ENCODE assay signal across 25 mouse cellular contexts in the genomic region with DNA sequence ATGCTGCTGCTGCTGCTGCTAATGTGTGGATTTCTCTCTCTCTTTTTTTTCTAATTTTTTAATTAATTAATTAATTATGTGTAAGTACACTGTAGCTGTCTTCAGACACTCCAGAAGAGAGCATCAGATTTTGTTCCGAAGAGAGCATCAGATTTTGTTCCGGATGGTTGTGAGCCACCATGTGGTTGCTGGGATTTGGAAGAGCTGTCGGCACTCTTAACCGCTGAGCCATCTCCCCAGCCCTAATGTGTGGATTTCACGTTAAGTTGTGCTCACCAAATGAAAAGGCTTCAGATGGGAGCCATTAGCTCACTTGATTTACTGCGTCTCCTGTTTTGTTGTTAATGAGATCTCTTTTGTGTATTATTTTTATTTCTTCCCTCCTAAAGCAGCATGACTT. TPM values are rescaled to one million over a fixed set of nuclear protein-coding genes. Genes with fewer than 3 reads are reported as not detected.
DNase-seq lines count a peak whose midpoint lies in the region; ATAC-seq and TF ChIP-seq lines count a peak whose summit lies in the region.
"Had no signal": no experiment of that assay in that cellular context is flagged by ENCODE, and none has a peak within 500 bp of the region (broad histone marks: within the 10 kb centered on the region; RNA-seq: fewer than 3 reads in every experiment).

No protein-coding gene starts in this region.

- no peak overlapping the region for H3K4me3 ChIP-seq in hindbrain, embryonic 14.5 days (replicated peaks; ENCODE audit: low read length)
- H3K4me3 ChIP-seq in hindbrain, embryonic 11.5 days (ENCODE audit: low read depth, low read length) = no peak overlapping the region
- H3K4me3 ChIP-seq in layer of hippocampus, adult 2 months = no peak overlapping the region
- no peak overlapping the region for H3K4me3 ChIP-seq in MEL (ENCODE audit: control insufficient read depth in 1 of 2, insufficient read depth in 1 of 2, low read depth in 2 of 2, low read length in 2 of 2)
- no peak overlapping the region for H3K4me3 ChIP-seq in limb, embryonic 14.5 days (replicated peaks; ENCODE audit: low read length)
- H3K4me3 ChIP-seq: forebrain, embryonic 13.5 days; left cerebral cortex, adult 2 months; limb, embryonic 15.5 days; liver, embryonic 15.5 days; midbrain, embryonic 15.5 days had no signal

- H3K9me3 ChIP-seq in hindbrain, embryonic 14.5 days (ENCODE audit: control insufficient read depth, low read length) = no peaks in the 10 kb centered on the region
- no peaks in the 10 kb centered on the region for H3K9me3 ChIP-seq in hindbrain, embryonic 11.5 days (ENCODE audit: control insufficient read depth, low read length)
- no peaks in the 10 kb centered on the region for H3K9me3 ChIP-seq in MEL (replicated peaks; ENCODE audit: insufficient read depth, low read length)
- H3K9me3 ChIP-seq in limb, embryonic 14.5 days (ENCODE audit: control insufficient read depth, low read length) = no peaks in the 10 kb centered on the region
- H3K9me3 ChIP-seq: forebrain, embryonic 13.5 days; limb, embryonic 15.5 days; liver, embryonic 15.5 days; midbrain, embryonic 15.5 days had no signal

- H3K27me3 ChIP-seq in hindbrain, embryonic 14.5 days (ENCODE audit: control insufficient read depth, insufficient read depth, low read length) = no peaks in the 10 kb centered on the region
- no peaks in the 10 kb centered on the region for H3K27me3 ChIP-seq in hindbrain, embryonic 11.5 days (ENCODE audit: control insufficient read depth, insufficient read depth, low read length)
- H3K27me3 ChIP-seq in MEL (ENCODE audit: control insufficient read depth in 1 of 2, insufficient read depth in 2 of 2, low read length in 2 of 2) = no peaks in the 10 kb centered on the region
- H3K27me3 ChIP-seq in limb, embryonic 14.5 days (ENCODE audit: control insufficient read depth, insufficient read depth, low read length) = no peaks in the 10 kb centered on the region
- H3K27me3 ChIP-seq: forebrain, embryonic 13.5 days; limb, embryonic 15.5 days; liver, embryonic 15.5 days; midbrain, embryonic 15.5 days had no signal

- H3K4me1 ChIP-seq in hindbrain, embryonic 14.5 days (replicated peaks; ENCODE audit: control insufficient read depth, insufficient read depth, low read length) = no peaks in the 10 kb centered on the region
- no peaks in the 10 kb centered on the region for H3K4me1 ChIP-seq in hindbrain, embryonic 11.5 days (replicated peaks; ENCODE audit: control insufficient read depth, insufficient read depth, low read length)
- no peaks in the 10 kb centered on the region for H3K4me1 ChIP-seq in MEL (ENCODE audit: control insufficient read depth in 1 of 2, insufficient read depth in 2 of 2, low read length in 2 of 2)
- H3K4me1 ChIP-seq in limb, embryonic 14.5 days (ENCODE audit: control insufficient read depth, insufficient read depth, low read length) = no peaks in the 10 kb centered on the region
- H3K4me1 ChIP-seq: forebrain, embryonic 13.5 days; limb, embryonic 15.5 days; liver, embryonic 15.5 days; midbrain, embryonic 15.5 days had no signal

- no peak for TF ChIP-seq POLR2A in MEL (IDR thresholded peaks at IDR 0.05; ENCODE audit: control insufficient read depth in 1 of 2, insufficient read depth in 1 of 2, low read depth in 1 of 2, low read length in 2 of 2, poor library complexity in 1 of 2)
- no peak for TF ChIP-seq POLR2A in limb, embryonic 14.5 days (IDR thresholded peaks at IDR 0.05; ENCODE audit: borderline replicate concordance, extremely low read depth, insufficient read depth, insufficient read length)

- no peak for TF ChIP-seq EP300 in MEL (IDR thresholded peaks at IDR 0.05; ENCODE audit: low read depth in 1 of 2, low read length in 2 of 2)

- 0 out of 2 replicates have a peak, but pooled peaks have one; percentile 5 for TF ChIP-seq CTCF in layer of hippocampus, adult 2 months (conservative IDR thresholded peaks at IDR 0.05)
- no peak for TF ChIP-seq CTCF in MEL (IDR thresholded peaks at IDR 0.05 in 2 of 3, conservative IDR thresholded peaks at IDR 0.05 in 1 of 3; ENCODE audit: control insufficient read depth in 1 of 3, insufficient read depth in 1 of 3, low read depth in 2 of 3, low read length in 3 of 3, poor library complexity in 1 of 3, severe bottlenecking in 1 of 3)

- TF ChIP-seq RAD21 in MEL (IDR thresholded peaks at IDR 0.05; ENCODE audit: low read depth, low read length) = no peak

- H3K4me2 ChIP-seq in hindbrain, embryonic 14.5 days (replicated peaks) = no peak overlapping the region
- no peak overlapping the region for H3K4me2 ChIP-seq in hindbrain, embryonic 11.5 days (replicated peaks; ENCODE audit: low read depth, low read length)
- no peak overlapping the region for H3K4me2 ChIP-seq in limb, embryonic 14.5 days (replicated peaks; ENCODE audit: low read depth, low read length, severe bottlenecking)
- H3K4me2 ChIP-seq: forebrain, embryonic 13.5 days; limb, embryonic 15.5 days; liver, embryonic 15.5 days; lung, embryonic 14.5 days; midbrain, embryonic 15.5 days had no signal

- no peak overlapping the region for H3K9ac ChIP-seq in hindbrain, embryonic 14.5 days
- H3K9ac ChIP-seq in hindbrain, embryonic 11.5 days (ENCODE audit: low read depth, low read length) = no peak overlapping the region
- no peak overlapping the region for H3K9ac ChIP-seq in MEL (ENCODE audit: control insufficient read depth, low read depth, low read length, poor library complexity, severe bottlenecking)
- H3K9ac ChIP-seq in limb, embryonic 14.5 days (ENCODE audit: low read depth, low read length, severe bottlenecking) = no peak overlapping the region
- H3K9ac ChIP-seq: forebrain, embryonic 13.5 days; limb, embryonic 15.5 days; liver, embryonic 15.5 days; lung, embryonic 14.5 days; midbrain, embryonic 15.5 days had no signal

- no peaks in the 10 kb centered on the region for H3K79me2 ChIP-seq in MEL (ENCODE audit: control insufficient read depth, insufficient read depth, low read length, poor library complexity)

- no peak for DNase-seq in hindbrain, embryonic 14.5 days (ENCODE audit: low spot score)
- no peak for DNase-seq in hindbrain, embryonic 11.5 days (ENCODE audit: low spot score)
- DNase-seq in layer of hippocampus, adult 2 months (ENCODE audit: low spot score in 2 of 2) = no peak
- DNase-seq in layer of hippocampus, adult 9-10 months (ENCODE audit: low spot score) = no peak
- peak; percentile 8 for DNase-seq in MEL (ENCODE audit: low read depth, low spot score)
- DNase-seq in limb, embryonic 14.5 days (ENCODE audit: low spot score) = no peak
- no peak for DNase-seq in cerebellum, adult 11-12 months
- DNase-seq: adrenal gland, adult 2 months; adrenal gland, postnatal 36 days; cerebellum, adult 9-10 months; cerebellum, postnatal 36 days; heart, postnatal 14 days; kidney, adult 8-10 months; kidney, postnatal 14 days; lung, embryonic 14.5 days; lung, postnatal 14 days; right cerebral cortex, postnatal 25 days; thymus, postnatal 25 days had no signal

- ATAC-seq in hindbrain, embryonic 14.5 days (ENCODE audit: low FRiP score) = peak; percentile 53
- ATAC-seq in hindbrain, embryonic 11.5 days (ENCODE audit: low FRiP score) = no peak
- ATAC-seq in limb, embryonic 14.5 days (ENCODE audit: low FRiP score, low read depth) = 0 out of 2 replicates have a peak, but pooled peaks have one; percentile 34
- ATAC-seq: CD4-positive, CD25-positive, alpha-beta regulatory T cell, adult 4 months; forebrain, embryonic 13.5 days; intestine, embryonic 16.5 days; midbrain, embryonic 15.5 days had no signal

- H3K36me3 ChIP-seq in hindbrain, embryonic 14.5 days (replicated peaks; ENCODE audit: control insufficient read depth, insufficient read depth) = peaks cover 90% of the 10 kb centered on the region
- peaks cover 9% of the 10 kb centered on the region for H3K36me3 ChIP-seq in hindbrain, embryonic 11.5 days (ENCODE audit: control insufficient read depth, insufficient read depth, low read length)
- peaks cover 0 to 51% of the 10 kb centered on the region in 2 experiments; a peak in 2 of 4 replicates for H3K36me3 ChIP-seq in MEL (ENCODE audit: control insufficient read depth in 1 of 2, insufficient read depth in 2 of 2, low read length in 2 of 2)
- H3K36me3 ChIP-seq in limb, embryonic 14.5 days (ENCODE audit: control insufficient read depth, insufficient read depth, low read length) = peaks cover 90% of the 10 kb centered on the region

- H3K27ac ChIP-seq in hindbrain, embryonic 14.5 days = no peak overlapping the region
- no peak overlapping the region for H3K27ac ChIP-seq in hindbrain, embryonic 11.5 days (ENCODE audit: low read depth, low read length)
- no peak overlapping the region for H3K27ac ChIP-seq in layer of hippocampus, adult 2 months
- H3K27ac ChIP-seq in MEL (ENCODE audit: control insufficient read depth, low read depth, low read length) = no peak overlapping the region
- H3K27ac ChIP-seq in limb, embryonic 14.5 days (replicated peaks; ENCODE audit: low read depth, low read length) = no peak overlapping the region
- H3K27ac ChIP-seq: forebrain, embryonic 13.5 days; left cerebral cortex, adult 2 months; limb, embryonic 15.5 days; liver, embryonic 15.5 days; midbrain, embryonic 15.5 days had no signal

- 73% methylated on average over 6 of the region's 6 CpGs for WGBS in hindbrain, embryonic 14.5 days
- WGBS in hindbrain, embryonic 11.5 days = 88% methylated on average over 6 of the region's 6 CpGs
- 64% methylated on average over 6 of the region's 6 CpGs for WGBS in limb, embryonic 14.5 days

TF ChIP-seq in MEL, 35 proteins besides CTCF, POLR2A, EP300 and RAD21:
- TF ChIP-seq USF2 (IDR thresholded peaks at IDR 0.05; ENCODE audit: borderline replicate concordance in 1 of 2, insufficient read depth in 1 of 2, low read depth in 1 of 2, low read length in 2 of 2) (no peak), RCOR1 (IDR thresholded peaks at IDR 0.05; ENCODE audit: low read depth, low read length) (no peak), ETS1 (IDR thresholded peaks at IDR 0.05; ENCODE audit: low read depth, low read length) (no peak), CHD1 (IDR thresholded peaks at IDR 0.05; ENCODE audit: low read depth, low read length) (no peak)
TF ChIP-seq in MEL: peak in this region for 0.

RNA-seq across cellular contexts. Expression of gene Uhrf2, which starts 59.9 kb away (rescaled TPM):
- polyA plus RNA-seq in hindbrain, embryonic 14.5 days (2014; fragmentation: Nextera tagmentation; extraction: Ambion mirVana) = 52.3 and 59.2 TPM in 2 replicates
- 84.6 and 90.4 TPM in 2 replicates for polyA plus RNA-seq in hindbrain, embryonic 11.5 days (2014; fragmentation: Nextera tagmentation; extraction: Ambion mirVana)
- total RNA-seq in layer of hippocampus, adult 2 months (2021) = 10 to 100 TPM; 63.5 to 69.5 TPM
- 18.0 and 19.8 TPM in 2 replicates for total RNA-seq in MEL (2012; rRNA removed)
- polyA plus RNA-seq in MEL (2012; ENCODE audit: insufficient read depth in 1 of 2, insufficient read length in 2 of 2, low read depth in 1 of 2, low replicate concordance in 2 of 2, missing spikeins in 1 of 2) = 10 to 100 TPM in 1 of 2 experiments, not detected in 1; 19.0 TPM
- 129 and 158 TPM in 2 replicates for polyA plus RNA-seq in limb, embryonic 14.5 days (2012; rRNA removed)
- 65.2 and 74.8 TPM in 2 replicates for polyA plus RNA-seq in limb, embryonic 14.5 days (2014; fragmentation: Nextera tagmentation; extraction: Ambion mirVana)
